Mouse (Mus musculus): ENCODE data around the gene Sucla2. TPM values are rescaled to one million over a fixed set of nuclear protein-coding genes. Genes with fewer than 3 reads are reported as not detected.

Gene Sucla2
- polyA plus RNA-seq, 1 experiment from 2014 or later, result 113 TPM

DNA sequence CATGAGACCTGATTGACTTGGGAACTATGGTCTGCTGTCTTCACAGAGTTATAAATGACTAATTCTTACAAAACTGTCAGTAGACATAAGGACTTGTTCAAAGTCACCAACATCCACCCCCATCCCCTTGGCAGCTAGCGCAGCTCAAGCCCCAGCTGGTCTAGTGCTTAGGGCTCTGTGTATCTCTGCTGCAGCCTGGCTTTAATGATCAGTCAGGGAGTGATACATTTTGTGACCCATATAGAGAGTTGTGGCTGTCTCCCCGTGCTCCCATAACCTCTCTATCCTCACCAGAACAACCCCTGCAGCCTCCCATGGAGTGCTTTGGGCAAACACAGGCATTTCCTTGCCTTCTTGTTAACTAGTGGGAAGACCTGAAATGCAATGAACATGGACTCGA lies 95.8 kb downstream of the Sucla2 start:
- ATAC-seq (ENCODE audit: low FRiP score, low TSS enrichment), result no peak
- 83% methylated on average over 3 of the region's 3 CpGs for WGBS

DNA sequence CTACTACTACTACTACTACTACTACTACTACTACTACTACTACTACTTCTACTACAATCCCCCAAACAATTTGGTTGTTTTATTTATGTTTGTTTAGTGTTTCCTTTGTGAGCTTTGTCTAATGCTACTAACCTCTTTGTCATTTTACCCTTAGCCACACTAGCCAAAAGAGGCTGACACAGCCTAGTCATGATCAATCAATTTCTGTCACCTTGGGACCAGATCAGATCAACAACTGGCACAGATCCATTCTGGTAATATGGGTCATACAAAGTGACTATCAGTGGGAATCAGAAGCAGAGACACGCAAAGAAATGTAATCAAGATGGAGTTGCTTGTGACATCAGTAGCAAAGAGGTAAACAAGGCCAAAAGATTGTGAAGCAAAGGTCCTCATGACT lies 97.9 kb downstream of the Sucla2 start:
- H3K9me3 ChIP-seq (ENCODE audit: control insufficient read depth, low read length), result no peaks in the 10 kb centered on the region; the same call in 1 of the 2 replicates
- no peaks in the 10 kb centered on the region for H3K4me1 ChIP-seq (ENCODE audit: control insufficient read depth, insufficient read depth, low read length)
- H3K4me3 ChIP-seq (ENCODE audit: low read length), result no peak overlapping the region
- no peaks in the 10 kb centered on the region for H3K36me3 ChIP-seq (ENCODE audit: control insufficient read depth, insufficient read depth, low read length)
- no peak overlapping the region for H3K9ac ChIP-seq (ENCODE audit: low read depth, low read length)
- no peak overlapping the region for H3K27ac ChIP-seq (ENCODE audit: low read depth, low read length)
- no peaks in the 10 kb centered on the region for H3K27me3 ChIP-seq (ENCODE audit: control insufficient read depth, insufficient read depth, low read length)
- no peak for ATAC-seq (ENCODE audit: low FRiP score, low TSS enrichment)
- 83% methylated on average over 1 of the region's 1 CpGs for WGBS
- H3K4me2 ChIP-seq (replicated peaks; ENCODE audit: low read depth, low read length), result no peak overlapping the region

More for the DNA sequence above, 95.8 kb downstream of the Sucla2 start:
- no peaks in the 10 kb centered on the region; the same call in 1 of the 2 replicates for H3K9me3 ChIP-seq (ENCODE audit: control insufficient read depth, low read length)
- H3K27me3 ChIP-seq (ENCODE audit: control insufficient read depth, insufficient read depth, low read length), result no peaks in the 10 kb centered on the region
- no peak overlapping the region for H3K27ac ChIP-seq (ENCODE audit: low read depth, low read length)
- H3K4me3 ChIP-seq (ENCODE audit: low read length), result no peak overlapping the region
- H3K36me3 ChIP-seq (ENCODE audit: control insufficient read depth, insufficient read depth, low read length), result no peaks in the 10 kb centered on the region
- H3K9ac ChIP-seq (ENCODE audit: low read depth, low read length), result no peak overlapping the region
- H3K4me2 ChIP-seq (replicated peaks; ENCODE audit: low read depth, low read length), result no peak overlapping the region
- no peaks in the 10 kb centered on the region for H3K4me1 ChIP-seq (ENCODE audit: control insufficient read depth, insufficient read depth, low read length)

DNA sequence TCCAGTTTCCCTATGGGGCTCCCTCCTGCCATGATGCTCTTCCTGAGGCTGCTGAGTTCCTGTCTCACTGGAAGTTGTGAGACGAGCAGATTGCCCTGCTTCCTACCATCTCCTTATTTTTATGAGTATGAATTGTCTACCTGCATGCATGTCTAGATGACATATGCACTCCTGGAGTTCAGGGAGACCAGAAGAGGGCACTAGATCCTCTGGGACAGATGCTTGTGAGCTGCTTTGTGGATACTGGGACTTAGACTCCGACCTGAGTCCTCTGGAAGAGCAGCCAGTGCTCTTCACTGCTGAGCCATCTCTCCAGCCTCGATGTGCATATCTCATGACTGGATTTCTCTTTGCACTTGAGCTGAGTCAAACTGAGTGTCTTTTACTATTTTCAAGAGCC lies 100.3 kb downstream of the Sucla2 start:
- WGBS, result 69% methylated on average over 3 of the region's 3 CpGs
- Histone ChIP-seq H3K4me1 (ENCODE audit: control insufficient read depth, insufficient read depth, low read length) (no peaks in the 10 kb centered on the region), H3K4me3 (ENCODE audit: low read length) (no peak overlapping the region), H3K9me3 (ENCODE audit: control insufficient read depth, low read length) (no peaks in the 10 kb centered on the region), H3K27me3 (ENCODE audit: control insufficient read depth, insufficient read depth, low read length) (no peaks in the 10 kb centered on the region), H3K9ac (ENCODE audit: low read depth, low read length) (no peak overlapping the region), H3K36me3 (ENCODE audit: control insufficient read depth, insufficient read depth, low read length) (no peaks in the 10 kb centered on the region), H3K27ac (ENCODE audit: low read depth, low read length) (no peak overlapping the region), H3K4me2 (replicated peaks; ENCODE audit: low read depth, low read length) (no peak overlapping the region)
- ATAC-seq (ENCODE audit: low FRiP score, low TSS enrichment), result no peak

DNA sequence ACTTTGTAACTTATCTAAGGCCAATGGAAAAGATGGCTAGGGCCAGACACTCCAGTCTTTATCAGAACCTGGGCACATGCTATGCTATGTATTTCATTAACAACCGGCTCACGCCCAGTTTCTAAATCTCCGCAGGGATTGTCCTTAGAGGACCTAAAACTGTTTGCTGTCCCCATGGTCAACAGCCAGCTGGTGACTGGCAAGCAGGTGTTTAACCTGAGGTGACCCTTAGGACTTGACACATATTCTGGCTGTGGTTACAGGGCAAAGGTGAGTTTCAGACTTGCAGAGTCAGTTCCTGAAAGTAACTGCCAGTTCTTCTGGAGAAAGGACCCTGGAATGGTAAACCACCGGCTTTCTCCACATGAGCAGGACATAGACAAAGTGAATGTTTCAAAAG lies 106.4 kb downstream of the Sucla2 start:
- Histone ChIP-seq H3K4me3 (ENCODE audit: low read length) (no peak overlapping the region), H3K4me1 (ENCODE audit: control insufficient read depth, insufficient read depth, low read length) (no peaks in the 10 kb centered on the region), H3K36me3 (ENCODE audit: control insufficient read depth, insufficient read depth, low read length) (no peaks in the 10 kb centered on the region), H3K27ac (ENCODE audit: low read depth, low read length) (no peak overlapping the region), H3K4me2 (replicated peaks; ENCODE audit: low read depth, low read length) (no peak overlapping the region), H3K9me3 (ENCODE audit: control insufficient read depth, low read length) (no peaks in the 10 kb centered on the region), H3K9ac (ENCODE audit: low read depth, low read length) (no peak overlapping the region), H3K27me3 (ENCODE audit: control insufficient read depth, insufficient read depth, low read length) (no peaks in the 10 kb centered on the region)
- no peak for ATAC-seq (ENCODE audit: low FRiP score, low TSS enrichment)
- WGBS, result 90% methylated on average over 4 of the region's 4 CpGs

DNA sequence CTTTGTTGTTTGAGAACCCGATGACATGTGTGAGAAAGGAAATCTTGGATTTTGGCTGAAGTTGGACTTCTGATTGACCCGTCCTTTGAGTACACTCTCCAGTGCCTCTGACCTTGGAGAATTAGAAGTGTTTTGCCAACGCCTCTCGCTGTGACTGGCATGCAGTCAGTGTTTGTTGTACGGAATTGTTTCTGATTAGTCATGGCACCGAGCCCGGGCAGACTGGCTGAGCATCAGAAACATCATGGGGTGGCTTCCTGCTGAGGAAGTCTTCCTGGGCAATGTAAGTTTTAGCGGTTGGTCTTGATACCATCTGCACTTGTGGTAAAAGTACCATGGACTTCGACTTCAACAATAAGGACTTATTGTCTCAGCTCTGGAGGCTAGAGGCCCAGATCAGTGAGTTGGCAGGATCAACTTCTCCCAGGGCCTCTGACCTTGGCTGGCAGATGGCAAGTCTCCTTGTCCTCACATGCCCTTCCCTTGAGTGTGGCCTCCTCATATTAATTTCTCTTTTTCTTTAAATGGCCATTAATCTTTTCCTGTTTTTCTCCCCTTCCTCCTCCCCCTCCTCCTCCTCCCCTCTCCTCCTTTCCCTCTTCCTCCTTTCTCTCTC lies 107.6 kb downstream of the Sucla2 start:
- Histone ChIP-seq H3K4me2 (replicated peaks; ENCODE audit: low read depth, low read length) (no peak overlapping the region), H3K36me3 (ENCODE audit: control insufficient read depth, insufficient read depth, low read length) (no peaks in the 10 kb centered on the region), H3K27me3 (ENCODE audit: control insufficient read depth, insufficient read depth, low read length) (no peaks in the 10 kb centered on the region), H3K9me3 (ENCODE audit: control insufficient read depth, low read length) (no peaks in the 10 kb centered on the region), H3K9ac (ENCODE audit: low read depth, low read length) (no peak overlapping the region), H3K27ac (ENCODE audit: low read depth, low read length) (no peak overlapping the region), H3K4me1 (ENCODE audit: control insufficient read depth, insufficient read depth, low read length) (no peaks in the 10 kb centered on the region), H3K4me3 (ENCODE audit: low read length) (no peak overlapping the region)
- 86% methylated on average over 9 of the region's 9 CpGs for WGBS
- ATAC-seq (ENCODE audit: low FRiP score, low TSS enrichment), result no peak

DNA sequence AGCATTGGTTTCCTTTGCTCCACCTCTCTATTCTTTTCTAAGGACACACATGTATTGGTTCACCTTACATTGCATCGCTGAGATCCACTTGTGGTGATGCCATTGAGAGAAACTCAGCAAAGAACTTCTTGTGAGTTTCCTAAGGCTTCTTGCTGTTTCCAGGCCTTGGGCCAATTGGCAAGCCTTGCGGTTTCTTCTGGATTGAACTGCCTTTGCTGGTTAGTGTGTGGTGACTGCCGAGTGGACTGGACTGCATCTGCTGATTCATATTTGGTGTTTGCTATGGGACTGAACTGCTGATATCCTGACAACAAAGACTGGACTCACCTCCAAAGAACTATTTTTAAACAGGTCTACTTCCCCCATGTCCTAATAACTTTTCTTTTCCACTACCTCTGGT lies 109.2 kb downstream of the Sucla2 start:
- H3K4me3 ChIP-seq (ENCODE audit: low read length), result no peak overlapping the region
- no peaks in the 10 kb centered on the region for H3K27me3 ChIP-seq (ENCODE audit: control insufficient read depth, insufficient read depth, low read length)
- no peak overlapping the region for H3K27ac ChIP-seq (ENCODE audit: low read depth, low read length)
- H3K9me3 ChIP-seq (ENCODE audit: control insufficient read depth, low read length), result no peaks in the 10 kb centered on the region
- no peaks in the 10 kb centered on the region for H3K36me3 ChIP-seq (ENCODE audit: control insufficient read depth, insufficient read depth, low read length)
- H3K4me1 ChIP-seq (ENCODE audit: control insufficient read depth, insufficient read depth, low read length), result no peaks in the 10 kb centered on the region
- no peak overlapping the region for H3K4me2 ChIP-seq (replicated peaks; ENCODE audit: low read depth, low read length)
- no peak overlapping the region for H3K9ac ChIP-seq (ENCODE audit: low read depth, low read length)
- no peak for ATAC-seq (ENCODE audit: low FRiP score, low TSS enrichment)
- 89% methylated on average over 3 of the region's 3 CpGs for WGBS

DNA sequence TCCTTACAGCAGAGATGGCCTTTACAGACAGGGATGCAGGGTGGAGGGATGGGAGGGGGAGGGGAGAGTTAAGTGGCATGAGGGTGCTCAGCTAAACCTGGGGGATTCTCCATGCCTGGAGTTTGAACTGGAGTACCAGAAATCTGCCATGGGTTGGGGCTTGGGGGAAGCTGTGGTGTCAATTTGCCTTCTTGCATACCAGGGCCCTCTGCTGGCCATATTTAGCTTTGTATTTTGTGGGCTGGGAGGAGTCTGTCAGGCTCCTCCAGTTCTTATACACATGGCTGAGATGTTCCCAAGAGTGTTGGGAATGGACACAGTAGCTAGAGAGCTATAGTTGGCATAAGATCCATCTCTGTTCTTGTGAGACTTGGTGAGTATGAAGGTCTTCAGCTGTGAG lies 112.3 kb downstream of the Sucla2 start:
- ATAC-seq (ENCODE audit: low FRiP score, low TSS enrichment), result no peak
- no peak overlapping the region for H3K4me2 ChIP-seq (replicated peaks; ENCODE audit: low read depth, low read length)
- no peaks in the 10 kb centered on the region for H3K27me3 ChIP-seq (ENCODE audit: control insufficient read depth, insufficient read depth, low read length)
- no peaks in the 10 kb centered on the region for H3K4me1 ChIP-seq (ENCODE audit: control insufficient read depth, insufficient read depth, low read length)
- H3K27ac ChIP-seq (ENCODE audit: low read depth, low read length), result no peak overlapping the region
- H3K9me3 ChIP-seq (ENCODE audit: control insufficient read depth, low read length), result no peaks in the 10 kb centered on the region
- H3K9ac ChIP-seq (ENCODE audit: low read depth, low read length), result no peak overlapping the region
- H3K4me3 ChIP-seq (ENCODE audit: low read length), result no peak overlapping the region
- no peaks in the 10 kb centered on the region for H3K36me3 ChIP-seq (ENCODE audit: control insufficient read depth, insufficient read depth, low read length)

Other genes with a start within 250 kb of the Sucla2 start
- 29.9 and 32.7 TPM in 2 replicates for gene Rb1, start 199.5 kb upstream of the Sucla2 start, polyA plus RNA-seq (2014; fragmentation: Nextera tagmentation; extraction: Ambion mirVana)
- 796 and 844 TPM in 2 replicates for gene Itm2b, start 140.0 kb upstream of the Sucla2 start, polyA plus RNA-seq (2014; fragmentation: Nextera tagmentation; extraction: Ambion mirVana)
- gene Med4, start 15.3 kb upstream of the Sucla2 start, polyA plus RNA-seq (2014; fragmentation: Nextera tagmentation; extraction: Ambion mirVana), result 90.6 and 102 TPM in 2 replicates
- 7.6 and 12.1 TPM in 2 replicates for gene Nudt15, start 22.9 kb downstream of the Sucla2 start, polyA plus RNA-seq (2014; fragmentation: Nextera tagmentation; extraction: Ambion mirVana)
- not detected in 2 replicates for gene Gm21750, start 135.9 kb downstream of the Sucla2 start, polyA plus RNA-seq (2014; fragmentation: Nextera tagmentation; extraction: Ambion mirVana)

All from kidney, embryonic 14.5 days (tissue).